Comparison of ENCODE assay signal across 8 mouse cellular contexts in the genomic region with DNA sequence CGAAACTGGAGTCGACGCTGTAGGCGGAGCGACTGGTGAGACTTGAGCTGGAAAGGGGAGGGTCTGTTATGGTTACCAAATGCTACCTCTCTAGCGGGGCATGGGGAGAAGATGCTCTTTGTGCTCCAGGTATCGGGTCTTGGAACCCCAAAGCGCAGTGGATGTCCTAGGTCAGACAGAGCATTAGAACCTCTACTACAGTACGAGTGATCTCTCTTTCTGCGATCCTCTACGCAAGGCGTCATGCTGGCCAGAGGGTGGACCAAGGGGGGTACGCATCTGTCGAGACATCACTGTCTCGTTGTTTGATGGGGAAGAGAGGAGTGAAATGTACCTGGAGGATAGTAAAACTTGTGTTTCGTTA. TPM values are rescaled to one million over a fixed set of nuclear protein-coding genes. Genes with fewer than 3 reads are reported as not detected.
DNase-seq lines count a peak whose midpoint lies in the region; ATAC-seq and TF ChIP-seq lines count a peak whose summit lies in the region.

No protein-coding gene starts in this region.

- peaks cover 14% of the 10 kb centered on the region for H3K4me1 ChIP-seq in lung, embryonic 16.5 days (replicated peaks; ENCODE audit: control insufficient read depth, insufficient read depth, low read length)
- peaks cover 14% of the 10 kb centered on the region for H3K4me1 ChIP-seq in forebrain, embryonic 11.5 days (replicated peaks; ENCODE audit: control insufficient read depth, insufficient read depth, low read length)
- H3K4me1 ChIP-seq in limb, embryonic 15.5 days = peaks cover 26% of the 10 kb centered on the region
- peaks cover 3% of the 10 kb centered on the region; the same call in 1 of the 2 replicates for H3K4me1 ChIP-seq in small intestine, adult 2 months (ENCODE audit: control insufficient read depth, insufficient read depth, insufficient read length, low read length)

- TF ChIP-seq CTCF in small intestine, adult 2 months (IDR thresholded peaks at IDR 0.05; ENCODE audit: extremely low read depth, insufficient read length, insufficient replicate concordance, low read depth, low read length) = no peak

- ATAC-seq in lung, embryonic 16.5 days (ENCODE audit: low read depth) = peak; percentile 30
- ATAC-seq in forebrain, embryonic 11.5 days (replicated peaks; ENCODE audit: low FRiP score) = peak; percentile 51; the same call in 1 of the 2 replicates
- 0 out of 2 replicates have a peak, but pooled peaks have one; percentile 22 for ATAC-seq in limb, embryonic 15.5 days (ENCODE audit: insufficient number of reproducible peaks, low FRiP score, low TSS enrichment, low read depth)

- peaks cover 10% of the 10 kb centered on the region; the same call in 1 of the 2 replicates for H3K36me3 ChIP-seq in lung, embryonic 16.5 days (ENCODE audit: control insufficient read depth, insufficient read depth, low read length)
- H3K36me3 ChIP-seq in forebrain, embryonic 11.5 days (ENCODE audit: control insufficient read depth, insufficient read depth, low read length) = 0 out of 2 replicates have a peak, but pooled peaks cover 4% of the 10 kb centered on the region
- peaks cover 37% of the 10 kb centered on the region for H3K36me3 ChIP-seq in limb, embryonic 15.5 days
- H3K36me3 ChIP-seq in small intestine, adult 2 months (ENCODE audit: control insufficient read depth, insufficient read depth, low read length) = peaks cover 26% of the 10 kb centered on the region

- no peak for DNase-seq in lung, postnatal 25 days (ENCODE audit: low spot score)
- DNase-seq in forebrain, embryonic 11.5 days (ENCODE audit: low spot score) = no peak
- DNase-seq in cerebellum, postnatal 10 days = no peak
- no peak for DNase-seq in layer of hippocampus, adult 11-12 months (ENCODE audit: low spot score)
- no peak for DNase-seq in urinary bladder, postnatal 14 days (ENCODE audit: low spot score)

- peak overlapping the region; percentile 74 for H3K4me3 ChIP-seq in lung, embryonic 16.5 days (ENCODE audit: low read length)
- peak overlapping the region; percentile 97 for H3K4me3 ChIP-seq in forebrain, embryonic 11.5 days (ENCODE audit: low read depth, low read length)
- H3K4me3 ChIP-seq in limb, embryonic 15.5 days = peak overlapping the region; percentile 61
- H3K4me3 ChIP-seq in small intestine, adult 2 months (ENCODE audit: low read depth, low read length) = peak overlapping the region; percentile 94

- peak overlapping the region; percentile 77 for H3K9ac ChIP-seq in lung, embryonic 16.5 days (ENCODE audit: low read length)
- H3K9ac ChIP-seq in forebrain, embryonic 11.5 days (ENCODE audit: low read length) = peak overlapping the region; percentile 91
- H3K9ac ChIP-seq in limb, embryonic 15.5 days = peak overlapping the region; percentile 57

- TF ChIP-seq POLR2A in small intestine, adult 2 months (IDR thresholded peaks at IDR 0.05; ENCODE audit: low read depth, low read length) = no peak

- H3K27ac ChIP-seq in lung, embryonic 16.5 days (ENCODE audit: low read length) = no peak overlapping the region
- H3K27ac ChIP-seq in forebrain, embryonic 11.5 days (ENCODE audit: low read depth, low read length) = no peak overlapping the region
- peak overlapping the region; percentile 3; the same call in 1 of the 2 replicates for H3K27ac ChIP-seq in limb, embryonic 15.5 days
- no peak overlapping the region for H3K27ac ChIP-seq in small intestine, adult 2 months (ENCODE audit: insufficient read depth, low read depth, low read length)

- H3K27me3 ChIP-seq in lung, embryonic 16.5 days (ENCODE audit: control insufficient read depth, insufficient read depth, low read depth, low read length) = no peaks in the 10 kb centered on the region
- no peaks in the 10 kb centered on the region for H3K27me3 ChIP-seq in forebrain, embryonic 11.5 days (ENCODE audit: control insufficient read depth, insufficient read depth, low read length)
- no peaks in the 10 kb centered on the region for H3K27me3 ChIP-seq in limb, embryonic 15.5 days
- no peaks in the 10 kb centered on the region for H3K27me3 ChIP-seq in small intestine, adult 2 months (ENCODE audit: control insufficient read depth, insufficient read depth, low read length)

- no peaks in the 10 kb centered on the region for H3K9me3 ChIP-seq in lung, embryonic 16.5 days (ENCODE audit: control insufficient read depth, low read length)
- no peaks in the 10 kb centered on the region for H3K9me3 ChIP-seq in forebrain, embryonic 11.5 days (ENCODE audit: control insufficient read depth, low read length)
- H3K9me3 ChIP-seq in limb, embryonic 15.5 days = no peaks in the 10 kb centered on the region

- under 1% methylated on average over 16 of the region's 16 CpGs for WGBS in lung, embryonic 16.5 days
- under 1% methylated on average over 16 of the region's 16 CpGs for WGBS in forebrain, embryonic 11.5 days
- under 1% methylated on average over 16 of the region's 16 CpGs for WGBS in limb, embryonic 15.5 days
- WGBS in small intestine, adult 2 months = under 1% methylated on average over 16 of the region's 16 CpGs

- H3K4me2 ChIP-seq in lung, embryonic 16.5 days (ENCODE audit: low read depth, low read length) = peak overlapping the region; percentile 91
- peak overlapping the region; percentile 87 for H3K4me2 ChIP-seq in forebrain, embryonic 11.5 days (ENCODE audit: low read depth, low read length, severe bottlenecking)
- H3K4me2 ChIP-seq in limb, embryonic 15.5 days = peak overlapping the region; percentile 79

RNA-seq across cellular contexts. Expression of gene Recql5, which starts 0.5 kb away (rescaled TPM):
- 23.6 and 25.7 TPM in 2 replicates for polyA plus RNA-seq in lung, embryonic 16.5 days (2015; fragmentation: Nextera tagmentation; extraction: Ambion mirVana)
- 28.3 and 35.6 TPM in 2 replicates for polyA plus RNA-seq in forebrain, embryonic 11.5 days (2014; fragmentation: Nextera tagmentation; extraction: Ambion mirVana)
- polyA plus RNA-seq in limb, embryonic 15.5 days (2015; fragmentation: Nextera tagmentation; extraction: Ambion mirVana) = 17.0 and 17.6 TPM in 2 replicates
- 5.8 and 9.2 TPM in 2 replicates for polyA plus RNA-seq in small intestine, adult 2 months (2012; rRNA removed)

RNA-seq across cellular contexts. Expression of gene Sap30bp, which starts 0.6 kb away (rescaled TPM):
- polyA plus RNA-seq in lung, embryonic 16.5 days (2015; fragmentation: Nextera tagmentation; extraction: Ambion mirVana) = 34.3 and 36.8 TPM in 2 replicates
- 55.2 and 56.3 TPM in 2 replicates for polyA plus RNA-seq in forebrain, embryonic 11.5 days (2014; fragmentation: Nextera tagmentation; extraction: Ambion mirVana)
- 31.3 and 36.1 TPM in 2 replicates for polyA plus RNA-seq in limb, embryonic 15.5 days (2015; fragmentation: Nextera tagmentation; extraction: Ambion mirVana)
- 15.2 and 27.1 TPM in 2 replicates for polyA plus RNA-seq in small intestine, adult 2 months (2012; rRNA removed)

RNA-seq across cellular contexts. Expression of gene Smim6, which starts 21.9 kb away (rescaled TPM):
- 35.5 and 36.2 TPM in 2 replicates for polyA plus RNA-seq in lung, embryonic 16.5 days (2015; fragmentation: Nextera tagmentation; extraction: Ambion mirVana)
- polyA plus RNA-seq in forebrain, embryonic 11.5 days (2014; fragmentation: Nextera tagmentation; extraction: Ambion mirVana) = 0.72 and 0.95 TPM in 2 replicates
- polyA plus RNA-seq in limb, embryonic 15.5 days (2015; fragmentation: Nextera tagmentation; extraction: Ambion mirVana) = 1.0 and 1.7 TPM in 2 replicates
- 8.8 and 9.7 TPM in 2 replicates for polyA plus RNA-seq in small intestine, adult 2 months (2012; rRNA removed)

RNA-seq across cellular contexts. Expression of gene Smim5, which starts 34.0 kb away (rescaled TPM):
- 5.6 and 8.9 TPM in 2 replicates for polyA plus RNA-seq in lung, embryonic 16.5 days (2015; fragmentation: Nextera tagmentation; extraction: Ambion mirVana)
- 2.0 and 2.6 TPM in 2 replicates for polyA plus RNA-seq in forebrain, embryonic 11.5 days (2014; fragmentation: Nextera tagmentation; extraction: Ambion mirVana)
- polyA plus RNA-seq in limb, embryonic 15.5 days (2015; fragmentation: Nextera tagmentation; extraction: Ambion mirVana) = 19.6 and 27.4 TPM in 2 replicates
- polyA plus RNA-seq in small intestine, adult 2 months (2012; rRNA removed) = 0.72 and 2.2 TPM in 2 replicates

RNA-seq across cellular contexts. Expression of gene Itgb4, which starts 40.8 kb away (rescaled TPM):
- 3.4 and 3.8 TPM in 2 replicates for polyA plus RNA-seq in lung, embryonic 16.5 days (2015; fragmentation: Nextera tagmentation; extraction: Ambion mirVana)
- polyA plus RNA-seq in forebrain, embryonic 11.5 days (2014; fragmentation: Nextera tagmentation; extraction: Ambion mirVana) = 0.57 and 0.72 TPM in 2 replicates
- 14.7 and 15.7 TPM in 2 replicates for polyA plus RNA-seq in limb, embryonic 15.5 days (2015; fragmentation: Nextera tagmentation; extraction: Ambion mirVana)
- 53.2 and 133 TPM in 2 replicates for polyA plus RNA-seq in small intestine, adult 2 months (2012; rRNA removed)
